Mouse (Mus musculus): Measurements from ENCODE around the gene Sptbn2. TPM values are rescaled to one million over a fixed set of nuclear protein-coding genes. Genes with fewer than 3 reads are reported as not detected.
A peak's percentile ranks its signal among the peaks of the same experiment; 100 is the strongest.

The Sptbn2 gene
- total and polyA plus RNA-seq, 2 experiments from 2014 or later = 17.9 to 143 TPM

GRCm38 (mm10) chr19:4712156-4712780, 1.3 kb downstream of the Sptbn2 start:
- peak; percentile 66 for ATAC-seq
- no peaks in the 10 kb centered on the region for H3K27me3 ChIP-seq (ENCODE audit: insufficient read depth, low read length)
- H3K4me3 ChIP-seq (ENCODE audit: low read length) = peak overlapping the region; percentile 80
- peak overlapping the region; percentile 84 for H3K9ac ChIP-seq (replicated peaks; ENCODE audit: low read length)
- no peaks in the 10 kb centered on the region for H3K36me3 ChIP-seq (ENCODE audit: insufficient read depth, low read length)
- peak overlapping the region; percentile 90 for H3K4me2 ChIP-seq (ENCODE audit: low read depth, low read length)
- H3K4me1 ChIP-seq (ENCODE audit: insufficient read depth, low read length) = peaks cover 4% of the 10 kb centered on the region
- peak overlapping the region; percentile 97 for H3K27ac ChIP-seq
- no peaks in the 10 kb centered on the region for H3K9me3 ChIP-seq (ENCODE audit: low read length)
- DNase-seq (ENCODE audit: low spot score) = peak; percentile 45
- no peak for TF ChIP-seq CTCF (IDR thresholded peaks at IDR 0.05; ENCODE audit: low read depth)
- WGBS = 2% methylated on average over 56 of the region's 60 CpGs

GRCm38 (mm10) chr19:4712781-4713526, 2.0 kb downstream of the Sptbn2 start:
- Histone ChIP-seq H3K4me2 (ENCODE audit: low read depth, low read length) (peak overlapping the region; percentile 90), H3K27me3 (ENCODE audit: insufficient read depth, low read length) (no peaks in the 10 kb centered on the region), H3K27ac (peak overlapping the region; percentile 97), H3K36me3 (ENCODE audit: insufficient read depth, low read length) (no peaks in the 10 kb centered on the region), H3K4me3 (ENCODE audit: low read length) (peak overlapping the region; percentile 80), H3K4me1 (ENCODE audit: insufficient read depth, low read length) (peaks cover 4% of the 10 kb centered on the region), H3K9ac (replicated peaks; ENCODE audit: low read length) (peak overlapping the region; percentile 84), H3K9me3 (ENCODE audit: low read length) (no peaks in the 10 kb centered on the region)
- DNase-seq (ENCODE audit: low spot score) = no peak
- TF ChIP-seq CTCF (IDR thresholded peaks at IDR 0.05; ENCODE audit: low read depth) = no peak
- no peak for ATAC-seq
- WGBS = 24% methylated on average over 13 of the region's 13 CpGs

- no peak for TF ChIP-seq CTCF (IDR thresholded peaks at IDR 0.05; ENCODE audit: low read depth)
- H3K9me3 ChIP-seq (ENCODE audit: low read length) = no peaks in the 10 kb centered on the region
- peak overlapping the region; percentile 90 for H3K4me2 ChIP-seq (ENCODE audit: low read depth, low read length)
- H3K4me1 ChIP-seq (ENCODE audit: insufficient read depth, low read length) = peaks cover 7% of the 10 kb centered on the region
- no peaks in the 10 kb centered on the region for H3K36me3 ChIP-seq (ENCODE audit: insufficient read depth, low read length)
- no peak overlapping the region for H3K27ac ChIP-seq
- WGBS = 54% methylated on average over 3 of the region's 3 CpGs
- DNase-seq (ENCODE audit: low spot score) (no peak), ATAC-seq (no peak)
- H3K27me3 ChIP-seq (ENCODE audit: insufficient read depth, low read length) = no peaks in the 10 kb centered on the region
- peak overlapping the region; percentile 80 for H3K4me3 ChIP-seq (ENCODE audit: low read length)
- peak overlapping the region; percentile 84; the same call in 1 of the 2 replicates for H3K9ac ChIP-seq (replicated peaks; ENCODE audit: low read length)
These were observed 2.9 kb downstream of the Sptbn2 start for GRCm38 (mm10) chr19:4713886-4714285.

- H3K9me3 ChIP-seq (ENCODE audit: low read length) = no peaks in the 10 kb centered on the region
- peaks cover 7% of the 10 kb centered on the region for H3K4me1 ChIP-seq (ENCODE audit: insufficient read depth, low read length)
- peaks cover 10% of the 10 kb centered on the region; the same call in 1 of the 2 replicates for H3K36me3 ChIP-seq (ENCODE audit: insufficient read depth, low read length)
- DNase-seq (ENCODE audit: low spot score) (no peak), ATAC-seq (no peak)
- 97% methylated on average over 14 of the region's 14 CpGs for WGBS
- H3K4me2 ChIP-seq (ENCODE audit: low read depth, low read length) = no peak overlapping the region
- H3K27me3 ChIP-seq (ENCODE audit: insufficient read depth, low read length) = no peaks in the 10 kb centered on the region
- no peak overlapping the region for H3K27ac ChIP-seq
- no peak overlapping the region for H3K4me3 ChIP-seq (ENCODE audit: low read length)
- TF ChIP-seq CTCF (IDR thresholded peaks at IDR 0.05; ENCODE audit: low read depth) = no peak
- no peak overlapping the region for H3K9ac ChIP-seq (replicated peaks; ENCODE audit: low read length)
These were observed 5.8 kb downstream of the Sptbn2 start for GRCm38 (mm10) chr19:4716756-4717155.

- 98% methylated on average over 2 of the region's 2 CpGs for WGBS
- no peak for TF ChIP-seq CTCF (IDR thresholded peaks at IDR 0.05; ENCODE audit: low read depth)
- H3K9ac ChIP-seq (replicated peaks; ENCODE audit: low read length) = no peak overlapping the region
- DNase-seq (ENCODE audit: low spot score) = no peak
- H3K27me3 ChIP-seq (ENCODE audit: insufficient read depth, low read length) = no peaks in the 10 kb centered on the region
- no peak overlapping the region for H3K4me3 ChIP-seq (ENCODE audit: low read length)
- H3K9me3 ChIP-seq (ENCODE audit: low read length) = no peaks in the 10 kb centered on the region
- ATAC-seq = no peak
- H3K4me2 ChIP-seq (ENCODE audit: low read depth, low read length) = no peak overlapping the region
- H3K4me1 ChIP-seq (ENCODE audit: insufficient read depth, low read length) = peaks cover 7% of the 10 kb centered on the region
- H3K36me3 ChIP-seq (ENCODE audit: insufficient read depth, low read length) = peaks cover 10% of the 10 kb centered on the region; the same call in 1 of the 2 replicates
- H3K27ac ChIP-seq = no peak overlapping the region
These were observed 6.3 kb downstream of the Sptbn2 start for GRCm38 (mm10) chr19:4717281-4717680.

- DNase-seq (ENCODE audit: low spot score) (no peak), ATAC-seq (no peak)
- TF ChIP-seq CTCF (IDR thresholded peaks at IDR 0.05; ENCODE audit: low read depth) = no peak
- peaks cover 10% of the 10 kb centered on the region; the same call in 1 of the 2 replicates for H3K36me3 ChIP-seq (ENCODE audit: insufficient read depth, low read length)
- H3K4me2 ChIP-seq (ENCODE audit: low read depth, low read length) = no peak overlapping the region
- no peak overlapping the region for H3K27ac ChIP-seq
- WGBS = 36% methylated on average over 12 of the region's 12 CpGs
- no peak overlapping the region for H3K4me3 ChIP-seq (ENCODE audit: low read length)
- H3K4me1 ChIP-seq (ENCODE audit: insufficient read depth, low read length) = peaks cover 7% of the 10 kb centered on the region
- no peaks in the 10 kb centered on the region for H3K27me3 ChIP-seq (ENCODE audit: insufficient read depth, low read length)
- H3K9ac ChIP-seq (replicated peaks; ENCODE audit: low read length) = no peak overlapping the region
- H3K9me3 ChIP-seq (ENCODE audit: low read length) = no peaks in the 10 kb centered on the region
These were observed 7.7 kb downstream of the Sptbn2 start for GRCm38 (mm10) chr19:4718716-4719115.
